Mouse (Mus musculus): ENCODE results near the gene Engase. TPM values are rescaled to one million over a fixed set of nuclear protein-coding genes. Genes with fewer than 3 reads are reported as not detected.

Gene Engase
- polyA plus RNA-seq, 1 experiment = 18.3 TPM

DNA sequence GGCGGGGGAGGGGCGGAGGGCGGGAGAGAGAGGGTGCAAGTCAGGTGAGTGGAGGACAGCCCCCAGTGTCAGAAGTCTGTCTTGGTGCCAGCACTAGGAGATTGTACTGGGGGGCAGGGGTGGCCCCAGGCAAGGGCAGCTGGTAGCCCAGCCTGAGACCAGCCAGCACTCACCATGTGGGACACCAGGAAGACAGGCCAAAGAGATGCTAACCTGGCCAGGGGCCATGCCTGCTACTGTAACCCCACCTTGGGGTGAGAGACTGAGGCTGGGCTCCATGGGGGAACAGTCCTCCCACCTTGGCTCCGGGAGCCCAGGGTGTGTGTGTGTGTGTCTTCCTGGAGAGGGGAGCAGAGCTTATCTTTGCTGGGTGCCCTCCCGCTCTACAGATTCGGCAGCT lies 26.4 kb downstream of the Engase start:
- Histone ChIP-seq H3K27me3 (ENCODE audit: control insufficient read depth, insufficient read depth, low read length) (peaks cover 8% of the 10 kb centered on the region; the same call in 1 of the 2 replicates), H3K36me3 (ENCODE audit: control insufficient read depth, insufficient read depth, low read length) (no peaks in the 10 kb centered on the region), H3K4me1 (ENCODE audit: control insufficient read depth, insufficient read depth, insufficient read length, low read length) (no peaks in the 10 kb centered on the region), H3K4me3 (ENCODE audit: low read depth, low read length) (no peak overlapping the region), H3K27ac (ENCODE audit: insufficient read depth, low read depth, low read length) (no peak overlapping the region)
- TF ChIP-seq CTCF (IDR thresholded peaks at IDR 0.05; ENCODE audit: extremely low read depth, insufficient read length, insufficient replicate concordance, low read depth, low read length) (no peak), POLR2A (IDR thresholded peaks at IDR 0.05; ENCODE audit: low read depth, low read length) (no peak)
- 44% methylated on average over 6 of the region's 6 CpGs for WGBS

- Histone ChIP-seq H3K27me3 (ENCODE audit: control insufficient read depth, insufficient read depth, low read length) (peaks cover 8% of the 10 kb centered on the region; the same call in 1 of the 2 replicates), H3K4me1 (ENCODE audit: control insufficient read depth, insufficient read depth, insufficient read length, low read length) (no peaks in the 10 kb centered on the region), H3K27ac (ENCODE audit: insufficient read depth, low read depth, low read length) (no peak overlapping the region), H3K36me3 (ENCODE audit: control insufficient read depth, insufficient read depth, low read length) (no peaks in the 10 kb centered on the region), H3K4me3 (ENCODE audit: low read depth, low read length) (no peak overlapping the region)
- WGBS = 23% methylated on average over 34 of the region's 34 CpGs
- no peak for TF ChIP-seq CTCF (IDR thresholded peaks at IDR 0.05; ENCODE audit: extremely low read depth, insufficient read length, insufficient replicate concordance, low read depth, low read length)
- no peak for TF ChIP-seq POLR2A (IDR thresholded peaks at IDR 0.05; ENCODE audit: low read depth, low read length)
Observed at GRCm38 (mm10) chr11:118503418-118504179, 27.0 kb downstream of the Engase start.

GRCm38 (mm10) chr11:118504180-118504454 lies 27.5 kb downstream of the Engase start:
- Histone ChIP-seq H3K36me3 (ENCODE audit: control insufficient read depth, insufficient read depth, low read length) (no peaks in the 10 kb centered on the region), H3K27me3 (ENCODE audit: control insufficient read depth, insufficient read depth, low read length) (peaks cover 8% of the 10 kb centered on the region; the same call in 1 of the 2 replicates), H3K4me1 (ENCODE audit: control insufficient read depth, insufficient read depth, insufficient read length, low read length) (no peaks in the 10 kb centered on the region), H3K4me3 (ENCODE audit: low read depth, low read length) (no peak overlapping the region), H3K27ac (ENCODE audit: insufficient read depth, low read depth, low read length) (no peak overlapping the region)
- no peak for TF ChIP-seq CTCF (IDR thresholded peaks at IDR 0.05; ENCODE audit: extremely low read depth, insufficient read length, insufficient replicate concordance, low read depth, low read length)
- no peak for TF ChIP-seq POLR2A (IDR thresholded peaks at IDR 0.05; ENCODE audit: low read depth, low read length)
- 69% methylated on average over 5 of the region's 5 CpGs for WGBS

DNA sequence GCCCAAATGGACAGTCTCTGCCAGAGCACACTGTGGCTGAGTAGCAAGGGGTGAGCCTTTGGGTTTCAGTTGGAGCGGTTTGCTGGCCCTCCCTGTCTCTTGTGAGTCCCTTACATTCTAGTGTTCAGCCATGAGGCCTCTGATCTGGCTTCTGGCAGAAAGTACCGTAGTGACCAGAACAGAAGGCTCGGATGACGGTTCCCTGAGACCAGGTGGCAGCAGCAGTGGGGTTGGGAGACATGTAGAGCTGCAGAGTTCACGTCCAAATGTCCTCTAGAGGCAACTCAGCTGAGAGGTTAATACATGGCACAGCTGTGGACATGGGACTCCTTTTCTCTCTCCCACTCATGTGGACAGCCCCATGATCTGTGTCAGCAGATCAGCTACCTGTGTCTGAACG lies 30.5 kb downstream of the Engase start:
- Histone ChIP-seq H3K4me3 (ENCODE audit: low read depth, low read length) (no peak overlapping the region), H3K4me1 (ENCODE audit: control insufficient read depth, insufficient read depth, insufficient read length, low read length) (peaks cover 6% of the 10 kb centered on the region), H3K36me3 (ENCODE audit: control insufficient read depth, insufficient read depth, low read length) (no peaks in the 10 kb centered on the region), H3K27me3 (ENCODE audit: control insufficient read depth, insufficient read depth, low read length) (peaks cover 8% of the 10 kb centered on the region; the same call in 1 of the 2 replicates), H3K27ac (ENCODE audit: insufficient read depth, low read depth, low read length) (no peak overlapping the region)
- WGBS = 87% methylated on average over 6 of the region's 6 CpGs
- no peak for TF ChIP-seq CTCF (IDR thresholded peaks at IDR 0.05; ENCODE audit: extremely low read depth, insufficient read length, insufficient replicate concordance, low read depth, low read length)
- no peak for TF ChIP-seq POLR2A (IDR thresholded peaks at IDR 0.05; ENCODE audit: low read depth, low read length)

GRCm38 (mm10) chr11:118507904-118508303 lies 31.3 kb downstream of the Engase start:
- Histone ChIP-seq H3K36me3 (ENCODE audit: control insufficient read depth, insufficient read depth, low read length) (no peaks in the 10 kb centered on the region), H3K4me3 (ENCODE audit: low read depth, low read length) (no peak overlapping the region), H3K4me1 (ENCODE audit: control insufficient read depth, insufficient read depth, insufficient read length, low read length) (peaks cover 10% of the 10 kb centered on the region), H3K27ac (ENCODE audit: insufficient read depth, low read depth, low read length) (no peak overlapping the region), H3K27me3 (ENCODE audit: control insufficient read depth, insufficient read depth, low read length) (peaks cover 8% of the 10 kb centered on the region; the same call in 1 of the 2 replicates)
- WGBS = 32% methylated on average over 5 of the region's 5 CpGs
- TF ChIP-seq POLR2A (IDR thresholded peaks at IDR 0.05; ENCODE audit: low read depth, low read length) (no peak), CTCF (IDR thresholded peaks at IDR 0.05; ENCODE audit: extremely low read depth, insufficient read length, insufficient replicate concordance, low read depth, low read length) (peak; percentile 97; the same call in 1 of the 2 replicates)

GRCm38 (mm10) chr11:118508341-118508740 lies 31.7 kb downstream of the Engase start:
- Histone ChIP-seq H3K4me1 (ENCODE audit: control insufficient read depth, insufficient read depth, insufficient read length, low read length) (peaks cover 10% of the 10 kb centered on the region), H3K27me3 (ENCODE audit: control insufficient read depth, insufficient read depth, low read length) (peaks cover 3% of the 10 kb centered on the region; the same call in 1 of the 2 replicates), H3K27ac (ENCODE audit: insufficient read depth, low read depth, low read length) (no peak overlapping the region), H3K4me3 (ENCODE audit: low read depth, low read length) (no peak overlapping the region), H3K36me3 (ENCODE audit: control insufficient read depth, insufficient read depth, low read length) (no peaks in the 10 kb centered on the region)
- 78% methylated on average over 7 of the region's 7 CpGs for WGBS
- TF ChIP-seq POLR2A (IDR thresholded peaks at IDR 0.05; ENCODE audit: low read depth, low read length) (no peak), CTCF (IDR thresholded peaks at IDR 0.05; ENCODE audit: extremely low read depth, insufficient read length, insufficient replicate concordance, low read depth, low read length) (no peak)

- no peaks in the 10 kb centered on the region for H3K36me3 ChIP-seq (ENCODE audit: control insufficient read depth, insufficient read depth, low read length)
- peaks cover 10% of the 10 kb centered on the region for H3K4me1 ChIP-seq (ENCODE audit: control insufficient read depth, insufficient read depth, insufficient read length, low read length)
- no peak overlapping the region for H3K4me3 ChIP-seq (ENCODE audit: low read depth, low read length)
- no peak overlapping the region for H3K27ac ChIP-seq (ENCODE audit: insufficient read depth, low read depth, low read length)
- no peak for TF ChIP-seq POLR2A (IDR thresholded peaks at IDR 0.05; ENCODE audit: low read depth, low read length)
- no peak for TF ChIP-seq CTCF (IDR thresholded peaks at IDR 0.05; ENCODE audit: extremely low read depth, insufficient read length, insufficient replicate concordance, low read depth, low read length)
- 12% methylated on average over 6 of the region's 6 CpGs for WGBS
- H3K27me3 ChIP-seq (ENCODE audit: control insufficient read depth, insufficient read depth, low read length) = no peaks in the 10 kb centered on the region
Observed at GRCm38 (mm10) chr11:118511851-118512250, 35.2 kb downstream of the Engase start.

All from small intestine, adult 2 months (tissue).